Mouse (Mus musculus): ENCODE measurements around the gene Tmem50b.

GRCm38 (mm10) chr16:91527500-91527899 is 70.1 kb downstream of the Tmem50b start:
- TF ChIP-seq CTCF (IDR thresholded peaks at IDR 0.05; ENCODE audit: low read depth) (no peak), EP300 (optimal IDR thresholded peaks at IDR 0.05) (no peak)

Measured in stomach, postnatal 0 days (tissue).